Mouse (Mus musculus) kidney, adult 8-10 months (tissue): ENCODE data around the gene Rpl37.
"Not testable (repeated sequence)": the region's sequence is repeated elsewhere in the genome, so short reads cannot be mapped to it uniquely, and the experiment has no call there.

ENCODE experiments used
- DNase-seq, 2 experiments: peaks; one replicate each; pipeline ENCODE4 v3.0.0; 2022

Rpl37 gene

GRCm38 (mm10) chr15:5126456-5126855 lies 10.0 kb downstream of the Rpl37 start:
- DNase-seq, result no peak

- no peak for DNase-seq
Observed at GRCm38 (mm10) chr15:5127487-5127886, 11.0 kb downstream of the Rpl37 start.

- no peak for DNase-seq
Observed at GRCm38 (mm10) chr15:5128176-5128940, 11.9 kb downstream of the Rpl37 start.

GRCm38 (mm10) chr15:5129111-5129805 lies 12.8 kb downstream of the Rpl37 start:
- DNase-seq, result no peak

- DNase-seq, result not testable (repeated sequence)
Observed at GRCm38 (mm10) chr15:5130887-5131668, 14.6 kb downstream of the Rpl37 start.

- no peak for DNase-seq
Observed at GRCm38 (mm10) chr15:5133301-5133700, 16.9 kb downstream of the Rpl37 start.

- DNase-seq, result no peak
Observed at GRCm38 (mm10) chr15:5134179-5134578, 17.7 kb downstream of the Rpl37 start.

- DNase-seq, result no peak
Observed at GRCm38 (mm10) chr15:5134945-5135483, 18.6 kb downstream of the Rpl37 start.

- no peak for DNase-seq
Observed at GRCm38 (mm10) chr15:5138021-5138856, 21.8 kb downstream of the Rpl37 start.

GRCm38 (mm10) chr15:5139366-5139765 lies 22.9 kb downstream of the Rpl37 start:
- no peak for DNase-seq

- no peak for DNase-seq
Observed at GRCm38 (mm10) chr15:5139863-5140262, 23.4 kb downstream of the Rpl37 start.

- no peak for DNase-seq
Observed at GRCm38 (mm10) chr15:5140357-5140756, 23.9 kb downstream of the Rpl37 start.

- DNase-seq, result no peak
Observed at GRCm38 (mm10) chr15:5142047-5142446, 25.6 kb downstream of the Rpl37 start.

- DNase-seq, result no peak
Observed at GRCm38 (mm10) chr15:5142714-5143113, 26.3 kb downstream of the Rpl37 start.

- peak; percentile 47 to 51 for DNase-seq
Observed at GRCm38 (mm10) chr15:5143361-5144020, 27.0 kb downstream of the Rpl37 start, which contains the start of gene Prkaa1. Prkaa1 (plus strand) TSS chr15:5143861.

- DNase-seq, result peak; percentile 30 to 50
Observed at GRCm38 (mm10) chr15:5144021-5144778, 27.8 kb downstream of the Rpl37 start.

GRCm38 (mm10) chr15:5145196-5145945 lies 28.9 kb downstream of the Rpl37 start:
- no peak for DNase-seq

- DNase-seq, result no peak
Observed at GRCm38 (mm10) chr15:5149187-5149586, 32.7 kb downstream of the Rpl37 start.

GRCm38 (mm10) chr15:5152171-5152570 lies 35.7 kb downstream of the Rpl37 start:
- DNase-seq, result no peak

GRCm38 (mm10) chr15:5154621-5155020 lies 38.2 kb downstream of the Rpl37 start:
- peak; percentile 15 to 21 for DNase-seq
